Mouse (Mus musculus) splenic B cell, adult 2 months (primary cell): ENCODE measurements around the gene Gm21671.
"Not testable (repeated sequence)": the region's sequence is repeated elsewhere in the genome, so short reads cannot be mapped to it uniquely, and the experiment has no call there.

Experiments
- DNase-seq: peaks from one replicate; pipeline ENCODE4 v3.0.0-alpha.2; 2011; ENCODE audit warnings: low read depth, low spot score
- H3K27me3 ChIP-seq: 2 replicates; pipeline ENCODE4 v1.6.1; 2012; ENCODE audit warnings: mild to moderate bottlenecking, low read length, moderate library complexity, mixed read lengths; ENCODE audit not compliant: control insufficient read depth, poor library complexity, insufficient read depth, severe bottlenecking
- H3K36me3 ChIP-seq: 2 replicates; pipeline ENCODE4 v1.6.1; 2012; ENCODE audit warnings: mild to moderate bottlenecking, low read length, moderate library complexity, mixed read lengths; ENCODE audit not compliant: control insufficient read depth, poor library complexity, insufficient read depth, severe bottlenecking

The Gm21671 gene

GRCm38 (mm10) chr5:25954317-25954716 is at the start of gene Gm21671:
Gm21671 (minus strand) TSS chr5:25954417.
- H3K36me3 ChIP-seq, H3K27me3 ChIP-seq, DNase-seq: not testable (repeated sequence)

DNA sequence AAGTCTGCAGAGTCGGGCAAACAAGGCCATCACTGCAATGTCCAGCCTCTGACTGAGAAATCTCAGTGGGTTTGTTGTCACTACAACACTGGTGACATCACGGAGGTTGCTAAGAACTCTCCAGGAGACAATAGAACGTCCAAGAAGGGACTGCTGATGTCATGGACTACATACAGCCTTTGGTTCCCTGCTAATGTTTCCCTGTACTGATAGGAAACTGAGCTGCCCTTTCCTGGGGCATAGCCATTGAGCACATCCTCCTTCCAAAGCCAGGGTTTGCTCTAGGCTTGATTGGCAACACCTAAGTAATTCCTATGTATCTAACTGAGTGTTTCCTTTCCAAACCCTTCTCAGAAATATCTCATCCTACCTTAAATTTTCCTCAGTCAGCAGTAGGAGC is 34.3 kb upstream of the Gm21671 start, which contains the start of gene Gm21698:
Gene Gm21698, minus strand, starts transcription at position 101 of the 400 bp plus-strand sequence.
- H3K27me3 ChIP-seq, result not testable (repeated sequence)

GRCm38 (mm10) chr5:25972563-25972962 is 18.3 kb upstream of the Gm21671 start, which contains the start of gene Gm21680:
Gm21680 (minus strand) TSS chr5:25972663.
- DNase-seq, H3K27me3 ChIP-seq, H3K36me3 ChIP-seq: not testable (repeated sequence)

More for the DNA sequence above, 34.3 kb upstream of the Gm21671 start, which contains the start of gene Gm21698:
- H3K36me3 ChIP-seq, DNase-seq: not testable (repeated sequence)

- not testable (repeated sequence) for H3K36me3 ChIP-seq, H3K27me3 ChIP-seq, DNase-seq
These were observed 2.8 kb upstream of the Gm21671 start for GRCm38 (mm10) chr5:25957050-25957449.

DNA sequence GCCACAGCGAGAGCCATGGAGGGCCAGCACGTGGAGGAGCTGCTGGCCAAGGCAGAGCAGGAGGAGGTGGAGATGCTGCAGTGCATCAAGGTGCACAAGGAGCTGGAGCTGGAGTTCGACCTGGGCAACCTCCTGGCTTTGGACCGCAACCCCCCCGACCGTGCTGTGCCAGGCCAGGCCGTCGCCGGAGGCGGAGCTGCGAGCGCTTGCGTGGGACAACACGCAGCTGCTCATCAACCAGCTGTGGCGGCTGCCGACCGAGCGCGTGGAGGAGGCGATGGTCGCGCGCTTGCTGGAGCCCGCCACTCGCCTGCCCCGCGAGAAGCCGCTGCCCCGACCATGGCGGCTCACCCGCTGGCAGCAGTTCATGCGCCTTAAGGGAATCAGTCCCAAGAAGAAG is 2.4 kb upstream of the Gm21671 start:
- not testable (repeated sequence) for H3K36me3 ChIP-seq, DNase-seq, H3K27me3 ChIP-seq

GRCm38 (mm10) chr5:25945391-25945790 is 8.8 kb downstream of the Gm21671 start:
- DNase-seq, H3K36me3 ChIP-seq, H3K27me3 ChIP-seq: not testable (repeated sequence)

DNA sequence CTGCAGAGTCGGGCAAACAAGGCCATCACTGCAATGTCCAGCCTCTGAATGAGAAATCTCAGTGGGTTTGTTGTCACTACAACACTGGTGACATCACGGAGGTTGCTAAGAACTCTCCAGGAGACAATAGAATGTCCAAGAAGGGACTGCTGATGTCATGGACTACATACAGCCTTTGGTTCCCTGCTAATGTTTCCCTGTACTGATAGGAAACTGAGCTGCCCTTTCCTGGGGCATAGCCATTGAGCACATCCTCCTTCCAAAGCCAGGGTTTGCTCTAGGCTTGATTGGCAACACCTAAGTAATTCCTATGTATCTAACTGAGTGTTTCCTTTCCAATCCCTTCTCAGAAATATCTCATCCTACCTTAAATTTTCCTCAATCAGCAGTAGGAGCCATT is 11.9 kb downstream of the Gm21671 start, which contains the start of gene Gm21663:
Gene Gm21663, minus strand, starts transcription at position 101 of the 400 bp plus-strand sequence.
- H3K36me3 ChIP-seq, H3K27me3 ChIP-seq, DNase-seq: not testable (repeated sequence)
